Mouse (Mus musculus) myocyte (in vitro differentiated cells): ENCODE measurements around the gene Zfp850. TPM values are rescaled to one million over a fixed set of nuclear protein-coding genes. Genes with fewer than 3 reads are reported as not detected.
A peak's percentile ranks its signal among the peaks of the same experiment; 100 is the strongest.

Source experiments
- H3K27me3 ChIP-seq: one replicate; pipeline ENCODE4 v1.6.1; 2011; ENCODE audit not compliant: control insufficient read depth, insufficient read depth, insufficient read length
- H3K36me3 ChIP-seq: one replicate; pipeline ENCODE4 v1.6.1; 2011; ENCODE audit not compliant: control insufficient read depth, insufficient read depth
- H3K4me2 ChIP-seq: one replicate; pipeline ENCODE4 v1.6.1; 2011; ENCODE audit warnings: low read depth, control low read depth
- H3K4me3 ChIP-seq: one replicate; pipeline ENCODE4 v1.5.1; 2011; ENCODE audit warnings: mild to moderate bottlenecking, control low read depth, moderate library complexity
- H3K79me2 ChIP-seq: one replicate; pipeline ENCODE4 v1.6.1; 2011; ENCODE audit not compliant: control insufficient read depth, insufficient read depth
- H3ac ChIP-seq: one replicate; pipeline ENCODE4 v1.6.1; 2011; ENCODE audit not compliant: control insufficient read depth, insufficient read length
- CEBPB ChIP-seq: IDR thresholded peaks from 2 replicates; pipeline ENCODE4 v1.6.1; 2011; ENCODE audit warnings: mild to moderate bottlenecking, moderate library complexity; ENCODE audit not compliant: poor library complexity, insufficient read depth, severe bottlenecking
- E2F4 ChIP-seq: IDR thresholded peaks from one replicate; pipeline ENCODE4 v1.6.1; 2011; ENCODE audit warnings: mild to moderate bottlenecking, control low read depth, moderate library complexity; ENCODE audit not compliant: insufficient read depth
- MAX ChIP-seq: IDR thresholded peaks from one replicate; pipeline ENCODE4 v1.6.1; 2011; ENCODE audit warnings: low read depth, mild to moderate bottlenecking, control low read depth
- MYOD1 ChIP-seq, 3 experiments: IDR thresholded peaks; one replicate each; pipeline ENCODE4 v1.6.1; 2011; ENCODE audit warnings: control low read depth in 2 of 3, low read depth in 2 of 3, mild to moderate bottlenecking in 2 of 3, moderate library complexity in 1 of 3; ENCODE audit not compliant: insufficient read length in 2 of 3, control insufficient read depth in 1 of 3
- MYOG ChIP-seq, 3 experiments: IDR thresholded peaks; one replicate each; pipeline ENCODE4 v1.6.1; 2011; ENCODE audit warnings: control low read depth in 2 of 3, low read depth in 2 of 3, mild to moderate bottlenecking in 2 of 3; ENCODE audit not compliant: insufficient read length in 2 of 3, control insufficient read depth in 1 of 3, insufficient read depth in 1 of 3
- POLR2A ChIP-seq: IDR thresholded peaks from one replicate; pipeline ENCODE4 v1.6.1; 2011; ENCODE audit warnings: low read depth, mild to moderate bottlenecking, control low read depth, moderate library complexity; ENCODE audit not compliant: insufficient read length
- POLR2AphosphoS2 ChIP-seq: IDR thresholded peaks from one replicate; pipeline ENCODE4 v1.6.1; 2011; ENCODE audit warnings: low read depth, control low read depth; ENCODE audit not compliant: insufficient read length
- REST ChIP-seq: IDR thresholded peaks from one replicate; pipeline ENCODE4 v1.6.1; 2011; ENCODE audit warnings: mild to moderate bottlenecking, control low read depth, moderate library complexity; ENCODE audit not compliant: insufficient read depth, insufficient read length
- SRF ChIP-seq: IDR thresholded peaks from one replicate; pipeline ENCODE4 v1.6.1; 2011; ENCODE audit warnings: low read depth; ENCODE audit not compliant: control insufficient read depth, insufficient read length
- TCF12 ChIP-seq: IDR thresholded peaks from one replicate; pipeline ENCODE4 v1.6.1; 2011; ENCODE audit warnings: mild to moderate bottlenecking, control low read depth; ENCODE audit not compliant: poor library complexity, insufficient read depth, severe bottlenecking
- TCF3 ChIP-seq: IDR thresholded peaks from one replicate; pipeline ENCODE4 v1.6.1; 2011; ENCODE audit warnings: low read depth, control low read depth; ENCODE audit not compliant: insufficient read length
- USF1 ChIP-seq: IDR thresholded peaks from one replicate; pipeline ENCODE4 v1.6.1; 2011; ENCODE audit warnings: low read depth, mild to moderate bottlenecking, control low read depth, moderate library complexity
- polyA plus RNA-seq: library from polyadenylated mRNA; unstranded; fragments of >200 nt; fragmentation: generic; extraction: Trizol; gene quantifications from one replicate; pipeline ENCODE4 v1.2.1, GENCODE M21; 2012; ENCODE audit warnings: missing spikeins

The Zfp850 gene
- polyA plus RNA-seq, result 0.20 TPM

- peak within 1 kb of the TSS; percentile 54 for H3K4me3 ChIP-seq
- H3K79me2 ChIP-seq, result no peaks in the 10 kb centered on the region
- H3K4me2 ChIP-seq, result peak within 1 kb of the TSS; percentile 91
- peak within 1 kb of the TSS; percentile 29 for H3ac ChIP-seq
- no peak for TF ChIP-seq MAX
- no peak for TF ChIP-seq TCF12
- TF ChIP-seq USF1, result no peak
- TF ChIP-seq TCF3, result no peak
- no peak for TF ChIP-seq SRF
- TF ChIP-seq CEBPB, result no peak
- peak; percentile 76 for TF ChIP-seq E2F4
- peak; percentile 38 for TF ChIP-seq POLR2A
- no peak for TF ChIP-seq REST
- TF ChIP-seq MYOD1 (IDR thresholded peaks at IDR 0.05; ENCODE audit: control insufficient read depth in 1 of 3, insufficient read length in 2 of 3, low read depth in 2 of 3), result no peak
- TF ChIP-seq POLR2AphosphoS2, result no peak
- no peak for TF ChIP-seq MYOG (IDR thresholded peaks at IDR 0.05; ENCODE audit: control insufficient read depth in 1 of 3, insufficient read depth in 1 of 3, insufficient read length in 2 of 3, low read depth in 2 of 3)
- no peaks in the 10 kb centered on the region for H3K27me3 ChIP-seq
- H3K36me3 ChIP-seq, result no peaks in the 10 kb centered on the region
These were observed at the start of gene Zfp850 for GRCm38 (mm10) chr7:28013549-28014444. Gene Zfp850, minus strand, starts transcription at chr7:28014115.

- no peak overlapping the region for H3ac ChIP-seq
- peaks cover 62% of the 10 kb centered on the region for H3K27me3 ChIP-seq
- no peak for TF ChIP-seq E2F4
- TF ChIP-seq MYOD1 (IDR thresholded peaks at IDR 0.05; ENCODE audit: control insufficient read depth in 1 of 3, insufficient read length in 2 of 3, low read depth in 2 of 3), result no peak
- no peak for TF ChIP-seq MYOG (IDR thresholded peaks at IDR 0.05; ENCODE audit: control insufficient read depth in 1 of 3, insufficient read depth in 1 of 3, insufficient read length in 2 of 3, low read depth in 2 of 3)
- no peak for TF ChIP-seq TCF12
- no peak for TF ChIP-seq USF1
- no peak for TF ChIP-seq TCF3
- TF ChIP-seq SRF, result no peak
- TF ChIP-seq MAX, result no peak
- TF ChIP-seq REST, result no peak
- no peak for TF ChIP-seq POLR2A
- H3K36me3 ChIP-seq, result no peaks in the 10 kb centered on the region
- H3K4me3 ChIP-seq, result no peak overlapping the region
- H3K79me2 ChIP-seq, result no peaks in the 10 kb centered on the region
- H3K4me2 ChIP-seq, result no peak overlapping the region
These were observed 46.1 kb upstream of the Zfp850 start for GRCm38 (mm10) chr7:28059972-28060371.

- Histone ChIP-seq H3K36me3 (peaks cover 4% of the 10 kb centered on the region), H3K4me2 (no peak overlapping the region), H3ac (no peak overlapping the region), H3K27me3 (peaks cover 30% of the 10 kb centered on the region), H3K4me3 (no peak overlapping the region), H3K79me2 (peaks cover 16% of the 10 kb centered on the region)
- no peak for TF ChIP-seq TCF3
- TF ChIP-seq SRF, result no peak
These were observed 39.4 kb upstream of the Zfp850 start for GRCm38 (mm10) chr7:28053046-28053930.

GRCm38 (mm10) chr7:28050584-28050983, 36.7 kb upstream of the Zfp850 start:
- H3K4me3 ChIP-seq, result peak overlapping the region; percentile 93

More at GRCm38 (mm10) chr7:28050584-28050983, 36.7 kb upstream of the Zfp850 start:
- no peak for TF ChIP-seq CEBPB
- TF ChIP-seq MYOG (IDR thresholded peaks at IDR 0.05; ENCODE audit: control insufficient read depth in 1 of 3, insufficient read depth in 1 of 3, insufficient read length in 2 of 3, low read depth in 2 of 3), result no peak
- no peak for TF ChIP-seq MYOD1 (IDR thresholded peaks at IDR 0.05; ENCODE audit: control insufficient read depth in 1 of 3, insufficient read length in 2 of 3, low read depth in 2 of 3)
- TF ChIP-seq TCF12, result no peak
- no peak for TF ChIP-seq REST
- no peak for TF ChIP-seq TCF3
- peaks cover 19% of the 10 kb centered on the region for H3K36me3 ChIP-seq
- peak overlapping the region; percentile 36 for H3K4me2 ChIP-seq
- H3ac ChIP-seq, result no peak overlapping the region
- H3K27me3 ChIP-seq, result peaks cover 11% of the 10 kb centered on the region
- peaks cover 19% of the 10 kb centered on the region for H3K79me2 ChIP-seq
